Mouse (Mus musculus) myocyte (in vitro differentiated cells): ENCODE measurements around the gene Fam228a. TPM values are rescaled to one million over a fixed set of nuclear protein-coding genes. Genes with fewer than 3 reads are reported as not detected.
"Not testable (repeated sequence)": the region's sequence is repeated elsewhere in the genome, so short reads cannot be mapped to it uniquely, and the experiment has no call there.

Source experiments
- H3K27me3 ChIP-seq: one replicate; pipeline ENCODE4 v1.6.1; 2011; ENCODE audit not compliant: control insufficient read depth, insufficient read depth, insufficient read length
- H3K36me3 ChIP-seq: one replicate; pipeline ENCODE4 v1.6.1; 2011; ENCODE audit not compliant: control insufficient read depth, insufficient read depth
- H3K4me2 ChIP-seq: one replicate; pipeline ENCODE4 v1.6.1; 2011; ENCODE audit warnings: low read depth, control low read depth
- H3K4me3 ChIP-seq: one replicate; pipeline ENCODE4 v1.5.1; 2011; ENCODE audit warnings: mild to moderate bottlenecking, control low read depth, moderate library complexity
- H3K79me2 ChIP-seq: one replicate; pipeline ENCODE4 v1.6.1; 2011; ENCODE audit not compliant: control insufficient read depth, insufficient read depth
- H3ac ChIP-seq: one replicate; pipeline ENCODE4 v1.6.1; 2011; ENCODE audit not compliant: control insufficient read depth, insufficient read length
- CEBPB ChIP-seq: IDR thresholded peaks from 2 replicates; pipeline ENCODE4 v1.6.1; 2011; ENCODE audit warnings: mild to moderate bottlenecking, moderate library complexity; ENCODE audit not compliant: poor library complexity, insufficient read depth, severe bottlenecking
- E2F4 ChIP-seq: IDR thresholded peaks from one replicate; pipeline ENCODE4 v1.6.1; 2011; ENCODE audit warnings: mild to moderate bottlenecking, control low read depth, moderate library complexity; ENCODE audit not compliant: insufficient read depth
- MAX ChIP-seq: IDR thresholded peaks from one replicate; pipeline ENCODE4 v1.6.1; 2011; ENCODE audit warnings: low read depth, mild to moderate bottlenecking, control low read depth
- MYOD1 ChIP-seq, 3 experiments: IDR thresholded peaks; one replicate each; pipeline ENCODE4 v1.6.1; 2011; ENCODE audit warnings: control low read depth in 2 of 3, low read depth in 2 of 3, mild to moderate bottlenecking in 2 of 3, moderate library complexity in 1 of 3; ENCODE audit not compliant: insufficient read length in 2 of 3, control insufficient read depth in 1 of 3
- MYOG ChIP-seq, 3 experiments: IDR thresholded peaks; one replicate each; pipeline ENCODE4 v1.6.1; 2011; ENCODE audit warnings: control low read depth in 2 of 3, low read depth in 2 of 3, mild to moderate bottlenecking in 2 of 3; ENCODE audit not compliant: insufficient read length in 2 of 3, control insufficient read depth in 1 of 3, insufficient read depth in 1 of 3
- POLR2A ChIP-seq: IDR thresholded peaks from one replicate; pipeline ENCODE4 v1.6.1; 2011; ENCODE audit warnings: low read depth, mild to moderate bottlenecking, control low read depth, moderate library complexity; ENCODE audit not compliant: insufficient read length
- POLR2AphosphoS2 ChIP-seq: IDR thresholded peaks from one replicate; pipeline ENCODE4 v1.6.1; 2011; ENCODE audit warnings: low read depth, control low read depth; ENCODE audit not compliant: insufficient read length
- REST ChIP-seq: IDR thresholded peaks from one replicate; pipeline ENCODE4 v1.6.1; 2011; ENCODE audit warnings: mild to moderate bottlenecking, control low read depth, moderate library complexity; ENCODE audit not compliant: insufficient read depth, insufficient read length
- SRF ChIP-seq: IDR thresholded peaks from one replicate; pipeline ENCODE4 v1.6.1; 2011; ENCODE audit warnings: low read depth; ENCODE audit not compliant: control insufficient read depth, insufficient read length
- TCF12 ChIP-seq: IDR thresholded peaks from one replicate; pipeline ENCODE4 v1.6.1; 2011; ENCODE audit warnings: mild to moderate bottlenecking, control low read depth; ENCODE audit not compliant: poor library complexity, insufficient read depth, severe bottlenecking
- TCF3 ChIP-seq: IDR thresholded peaks from one replicate; pipeline ENCODE4 v1.6.1; 2011; ENCODE audit warnings: low read depth, control low read depth; ENCODE audit not compliant: insufficient read length
- USF1 ChIP-seq: IDR thresholded peaks from one replicate; pipeline ENCODE4 v1.6.1; 2011; ENCODE audit warnings: low read depth, mild to moderate bottlenecking, control low read depth, moderate library complexity
- polyA plus RNA-seq: library from polyadenylated mRNA; unstranded; fragments of >200 nt; fragmentation: generic; extraction: Trizol; gene quantifications from one replicate; pipeline ENCODE4 v1.2.1, GENCODE M21; 2012; ENCODE audit warnings: missing spikeins

Fam228a gene
- polyA plus RNA-seq, 1 experiment, result not detected

DNA sequence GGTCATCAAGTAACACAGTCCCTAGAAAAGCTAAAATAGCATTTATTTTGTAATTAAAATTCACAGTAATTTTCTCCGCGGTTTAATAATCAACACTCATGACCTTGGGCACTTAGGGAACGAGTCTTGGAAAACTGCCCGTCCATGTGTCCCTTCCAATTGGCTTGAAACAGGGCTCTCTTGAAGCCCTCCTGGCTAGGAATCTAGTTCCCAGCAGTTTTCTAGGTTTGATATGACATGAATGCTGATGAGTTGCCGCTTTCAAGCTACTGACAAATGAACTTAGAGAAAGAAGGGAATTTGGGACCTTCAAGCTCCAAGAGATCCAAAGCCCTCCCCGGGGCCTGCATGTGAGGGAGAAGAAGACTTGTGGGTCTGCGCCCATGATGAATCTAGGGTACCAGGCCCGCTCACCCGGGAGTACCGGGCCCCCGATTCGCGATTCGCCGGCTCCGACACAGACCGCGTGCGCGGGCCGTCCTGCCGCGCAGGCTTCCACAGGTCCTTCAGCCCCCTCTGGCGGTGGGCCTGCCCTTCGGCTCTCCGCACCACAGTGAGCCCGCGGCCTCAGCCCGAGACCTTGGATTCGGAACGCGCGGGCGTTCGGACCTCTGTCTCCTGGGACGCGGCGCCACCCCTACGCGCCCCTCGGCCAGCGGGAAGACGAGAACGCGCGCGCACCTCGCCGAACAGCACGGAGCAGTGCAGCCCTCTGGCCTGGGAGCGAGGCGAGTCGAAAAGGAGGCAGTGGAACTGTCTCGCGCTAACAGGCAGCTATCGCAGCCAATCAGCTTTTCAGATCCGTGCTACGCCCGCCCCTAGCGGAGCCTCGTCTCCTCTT, 30.5 kb upstream of the Fam228a start, which contains the start of the genes Pfn4 and Fam228b:
Pfn4 (plus strand) TSS at position 531 of the 841 bp plus-strand sequence.
Fam228b (minus strand) TSS at position 776 of the 841 bp plus-strand sequence.
- peak within 1 kb of the TSS; percentile 71 for H3K4me2 ChIP-seq
- peak within 1 kb of the TSS; percentile 5 for H3ac ChIP-seq
- peak within 1 kb of the TSS; percentile 23 for H3K4me3 ChIP-seq
- TF ChIP-seq CEBPB, result no peak
- no peak for TF ChIP-seq E2F4
- TF ChIP-seq MYOD1 (IDR thresholded peaks at IDR 0.05; ENCODE audit: control insufficient read depth in 1 of 3, insufficient read length in 2 of 3, low read depth in 2 of 3), result peak in 1 of 3 experiments; percentile 23
- peak in 1 of 3 experiments; percentile 1 for TF ChIP-seq MYOG (IDR thresholded peaks at IDR 0.05; ENCODE audit: control insufficient read depth in 1 of 3, insufficient read depth in 1 of 3, insufficient read length in 2 of 3, low read depth in 2 of 3)
- no peak for TF ChIP-seq TCF12
- no peak for TF ChIP-seq USF1
- TF ChIP-seq POLR2AphosphoS2, result no peak
- TF ChIP-seq POLR2A, result peak; percentile 68
- TF ChIP-seq REST, result no peak
- TF ChIP-seq SRF, result no peak
- TF ChIP-seq MAX, result no peak
- TF ChIP-seq TCF3, result no peak
- no peaks in the 10 kb centered on the region for H3K27me3 ChIP-seq
- H3K36me3 ChIP-seq, result no peaks in the 10 kb centered on the region
- H3K79me2 ChIP-seq, result no peaks in the 10 kb centered on the region

DNA sequence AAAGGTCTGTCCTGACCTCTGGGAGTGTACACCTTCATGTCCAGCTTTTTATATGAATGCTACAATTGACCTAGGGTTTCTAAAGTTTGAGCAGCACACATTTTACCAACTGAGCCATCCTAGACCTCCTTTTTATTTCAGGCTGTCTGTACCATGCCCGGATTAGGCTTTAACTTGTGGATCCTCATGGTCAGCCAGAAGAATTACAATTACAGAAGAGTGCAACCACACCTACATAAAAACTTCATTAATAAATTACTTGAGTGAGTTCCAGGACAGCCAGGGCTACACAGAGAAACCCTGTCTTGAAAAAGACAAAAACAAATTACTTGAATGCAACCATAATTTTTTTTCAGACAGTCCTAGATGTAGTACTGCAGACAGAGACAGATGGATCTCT, 18.8 kb upstream of the Fam228a start:
- H3K27me3 ChIP-seq, result no peaks in the 10 kb centered on the region
- no peak overlapping the region for H3K4me2 ChIP-seq
- no peaks in the 10 kb centered on the region for H3K36me3 ChIP-seq
- H3K79me2 ChIP-seq, result no peaks in the 10 kb centered on the region
- no peak overlapping the region for H3K4me3 ChIP-seq
- TF ChIP-seq SRF (no peak), USF1 (no peak), POLR2AphosphoS2 (no peak), TCF3 (no peak), REST (no peak)
- no peak overlapping the region for H3ac ChIP-seq

DNA sequence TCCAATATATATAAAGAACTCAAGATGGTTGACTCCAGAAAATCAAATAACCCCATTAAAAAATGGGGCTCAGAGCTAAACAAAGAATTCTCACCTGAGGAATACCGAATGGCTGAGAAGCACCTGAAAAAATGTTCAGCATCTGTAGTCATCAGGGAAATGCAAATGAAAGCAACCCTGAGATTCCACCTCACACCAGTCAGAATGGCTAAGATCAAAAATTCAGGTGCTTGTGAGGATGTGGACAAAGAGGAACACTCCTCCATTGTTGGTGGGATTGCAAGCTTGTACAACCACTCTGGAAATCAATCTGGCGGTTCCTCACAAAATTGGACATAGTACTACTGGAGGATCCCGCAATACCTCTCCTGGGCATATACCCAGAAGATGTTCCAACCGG, 16.2 kb upstream of the Fam228a start:
- not testable (repeated sequence) for H3K36me3 ChIP-seq, H3K4me3 ChIP-seq, H3ac ChIP-seq, H3K27me3 ChIP-seq, H3K79me2 ChIP-seq, H3K4me2 ChIP-seq

DNA sequence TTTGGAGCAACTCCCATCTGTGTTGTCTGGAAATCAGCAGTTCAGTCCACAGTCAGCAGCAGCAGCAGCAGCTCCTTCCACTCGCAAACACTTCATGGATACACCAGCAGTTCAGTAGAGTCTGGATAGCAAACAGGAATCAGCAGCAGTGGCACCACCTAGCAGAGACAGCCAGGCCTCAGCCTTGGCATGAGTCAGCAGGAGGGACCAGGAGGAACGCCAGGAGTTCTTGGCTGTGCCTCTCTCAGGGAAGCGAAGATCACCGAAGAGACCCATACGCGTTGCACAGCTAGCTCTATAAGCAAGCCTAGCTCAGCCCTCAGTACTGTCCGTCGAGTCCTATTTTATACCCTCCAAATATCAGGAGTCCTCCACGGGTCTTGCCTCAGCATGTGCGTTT, 6.3 kb upstream of the Fam228a start:
- TF ChIP-seq REST (no peak), MAX (no peak)
- no peak overlapping the region for H3ac ChIP-seq
- H3K4me2 ChIP-seq, result no peak overlapping the region
- H3K4me3 ChIP-seq, result no peak overlapping the region
- H3K27me3 ChIP-seq, result no peaks in the 10 kb centered on the region
- H3K79me2 ChIP-seq, result no peaks in the 10 kb centered on the region
- no peaks in the 10 kb centered on the region for H3K36me3 ChIP-seq

DNA sequence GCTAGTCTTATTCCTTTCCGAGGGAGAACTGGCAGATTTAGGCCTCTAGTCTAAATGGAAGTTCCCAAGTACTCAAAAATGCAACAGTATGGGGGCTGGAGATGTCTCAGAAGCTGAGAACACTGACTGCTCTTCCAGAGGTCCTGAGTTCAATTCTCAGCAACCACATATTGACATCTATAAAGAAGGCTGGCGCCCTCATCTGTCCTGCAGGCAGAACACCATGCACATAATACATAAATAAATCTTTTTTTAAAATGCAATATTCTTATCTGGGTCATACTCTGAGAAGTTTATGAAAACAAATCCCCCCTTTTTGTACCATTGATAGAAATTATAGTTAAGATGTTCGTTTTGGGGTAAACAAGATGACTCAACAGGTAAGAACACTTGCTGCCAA, 4.0 kb upstream of the Fam228a start:
- H3K27me3 ChIP-seq, result no peaks in the 10 kb centered on the region
- H3K4me2 ChIP-seq, result no peak overlapping the region
- no peaks in the 10 kb centered on the region for H3K36me3 ChIP-seq
- no peak for TF ChIP-seq TCF12
- TF ChIP-seq USF1, result no peak
- no peak for TF ChIP-seq TCF3
- TF ChIP-seq MYOD1 (IDR thresholded peaks at IDR 0.05; ENCODE audit: control insufficient read depth in 1 of 3, insufficient read length in 2 of 3, low read depth in 2 of 3), result no peak
- no peak for TF ChIP-seq POLR2A
- TF ChIP-seq POLR2AphosphoS2, result no peak
- TF ChIP-seq MAX, result no peak
- H3ac ChIP-seq, result no peak overlapping the region
- no peak overlapping the region for H3K4me3 ChIP-seq
- no peaks in the 10 kb centered on the region for H3K79me2 ChIP-seq
